Mouse (Mus musculus) kidney, adult 11 months (tissue): ENCODE measurements at regions not wholly inside any gene's neighbourhood (a gene's known extent, or its start where the extent isn't known, plus 50 kb on each side); places are given as distances from the start of the nearest gene placed in this dataset.

Experiments used
- DNase-seq: peaks from one replicate; pipeline ENCODE4 v3.0.0; 2022

- no peak for DNase-seq
Observed at GRCm38 (mm10) chr13:43724161-43724560, 60.4 kb upstream of the Cd83 start.

GRCm38 (mm10) chr13:43725698-43726097 is 58.9 kb upstream of the Cd83 start:
- peak; percentile 30 for DNase-seq

GRCm38 (mm10) chr13:43726895-43727341 is 57.7 kb upstream of the Cd83 start:
- no peak for DNase-seq

GRCm38 (mm10) chr13:43729617-43730016 is 55.0 kb upstream of the Cd83 start:
- no peak for DNase-seq

GRCm38 (mm10) chr13:43733061-43733460 is 51.5 kb upstream of the Cd83 start:
- no peak for DNase-seq

DNA sequence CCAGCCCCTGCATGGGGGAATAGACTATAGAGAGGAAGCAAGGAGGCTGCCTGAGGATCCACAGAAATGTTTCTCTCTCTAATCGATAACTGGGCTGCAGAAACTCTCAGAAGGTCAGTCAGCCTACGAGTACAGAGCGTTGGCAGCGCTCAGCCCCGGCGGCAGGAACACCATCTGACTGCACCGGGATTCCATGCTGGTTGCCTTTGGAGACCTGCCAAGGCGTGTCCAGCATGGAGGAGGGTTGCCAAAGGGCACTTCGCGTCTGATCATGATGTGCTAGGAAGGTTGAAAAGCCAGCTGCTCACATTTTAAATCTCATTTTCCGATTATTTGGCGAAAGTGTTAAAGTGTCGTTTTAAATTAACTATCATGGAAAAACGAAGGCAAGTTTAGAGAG is 49.9 kb upstream of the Cd83 start:
- peak; percentile 56 for DNase-seq
